Mouse (Mus musculus): ENCODE measurements at regions not wholly inside any gene's neighbourhood (a gene's known extent, or its start where the extent isn't known, plus 50 kb on each side); places are given as distances from the start of the nearest gene placed in this dataset.

DNA sequence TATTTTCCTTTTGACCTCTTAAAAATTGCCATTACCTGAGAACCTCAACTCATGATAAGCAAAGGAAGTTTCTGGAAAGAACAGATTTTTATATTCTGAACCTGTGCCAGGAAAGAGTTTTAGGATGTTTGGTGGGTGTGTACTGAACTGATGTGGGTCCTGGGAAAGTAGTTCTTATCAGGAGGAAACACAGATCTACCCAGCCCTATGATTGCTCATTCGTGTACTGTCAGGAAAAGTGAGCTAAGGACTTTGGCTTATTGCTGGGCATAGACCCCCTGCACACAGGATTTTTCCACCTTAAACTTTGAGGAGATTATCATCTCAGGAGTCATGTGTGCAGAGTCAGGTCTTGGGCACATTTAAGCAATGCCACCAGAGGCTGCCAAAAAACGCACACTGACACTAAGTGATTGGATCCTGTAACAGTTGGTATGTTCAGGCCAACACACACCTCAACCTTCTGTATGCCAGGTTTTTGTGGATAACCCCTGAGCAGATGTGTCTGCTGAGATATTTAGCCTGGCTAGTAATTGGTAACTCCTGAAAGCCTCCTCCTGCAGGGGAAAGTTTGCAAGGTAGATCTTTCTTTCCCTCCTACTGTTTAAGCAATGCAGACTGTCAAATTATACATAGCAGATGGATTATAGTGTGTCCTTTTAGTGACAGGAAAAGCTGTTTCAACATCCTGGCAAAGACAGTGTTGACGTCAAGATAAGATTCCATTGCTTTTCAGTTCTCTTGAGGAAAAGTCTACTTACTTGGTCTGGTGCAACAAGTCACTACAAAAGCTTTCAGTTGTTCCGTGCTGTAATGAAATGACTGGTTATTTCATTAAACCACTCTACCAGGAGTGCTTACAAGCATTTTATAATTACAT lies 991.7 kb downstream of the A830018L16Rik start:
- no peak for TF ChIP-seq CTCF (IDR thresholded peaks at IDR 0.05; ENCODE audit: extremely low read depth, insufficient read depth, low read length)
- no peak for TF ChIP-seq POLR2A (IDR thresholded peaks at IDR 0.05; ENCODE audit: extremely low read depth, insufficient read depth, low read length)
